Mouse (Mus musculus): ENCODE measurements at regions not wholly inside any gene's neighbourhood (a gene's known extent, or its start where the extent isn't known, plus 50 kb on each side); places are given as distances from the start of the nearest gene placed in this dataset.
"Not testable (repeated sequence)": the region's sequence is repeated elsewhere in the genome, so short reads cannot be mapped to it uniquely, and the experiment has no call there.

DNA sequence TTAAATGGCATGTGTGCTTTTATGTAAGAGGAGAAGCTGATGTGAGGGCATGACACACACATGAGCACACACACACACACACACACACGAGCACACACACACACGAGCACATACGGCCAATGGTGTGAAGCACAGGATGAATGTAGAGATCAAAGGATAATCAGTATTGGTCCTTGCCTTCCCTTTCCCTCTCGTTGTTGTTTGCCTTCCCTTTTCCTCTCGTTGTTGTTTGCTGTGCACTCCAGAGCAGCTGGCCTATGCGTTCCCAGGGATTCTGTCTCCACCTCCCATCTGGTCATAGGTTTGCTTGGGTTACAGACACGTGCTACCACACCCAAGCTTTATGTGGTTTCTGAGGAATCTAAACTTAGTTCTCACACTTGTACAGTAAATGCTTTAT, 165.8 kb downstream of the Enc1 start:
- 39% methylated on average over 7 of the region's 7 CpGs for WGBS
- no peak overlapping the region for H3K9ac ChIP-seq (replicated peaks; ENCODE audit: low read depth, low read length)
- ATAC-seq (ENCODE audit: insufficient number of reproducible peaks, insufficient read depth, low FRiP score, low read depth) = no peak
- no peaks in the 10 kb centered on the region for H3K9me3 ChIP-seq (ENCODE audit: control insufficient read depth, low read depth, low read length)
- H3K36me3 ChIP-seq (ENCODE audit: control insufficient read depth, insufficient read depth, low read length) = no peaks in the 10 kb centered on the region
- no peak overlapping the region for H3K27ac ChIP-seq (ENCODE audit: low read length)
- H3K4me1 ChIP-seq (ENCODE audit: control insufficient read depth, insufficient read depth, low read length) = no peaks in the 10 kb centered on the region
- H3K27me3 ChIP-seq (ENCODE audit: control insufficient read depth, insufficient read depth, low read length) = no peaks in the 10 kb centered on the region
- no peak overlapping the region for H3K4me3 ChIP-seq (ENCODE audit: low read depth, low read length)
- H3K4me2 ChIP-seq (replicated peaks; ENCODE audit: low read depth, low read length) = no peak overlapping the region

- Histone ChIP-seq H3K4me3 (ENCODE audit: low read depth, low read length) (no peak overlapping the region), H3K9ac (replicated peaks; ENCODE audit: low read depth, low read length) (no peak overlapping the region), H3K27me3 (ENCODE audit: control insufficient read depth, insufficient read depth, low read length) (no peaks in the 10 kb centered on the region), H3K4me2 (replicated peaks; ENCODE audit: low read depth, low read length) (no peak overlapping the region), H3K36me3 (ENCODE audit: control insufficient read depth, insufficient read depth, low read length) (no peaks in the 10 kb centered on the region), H3K9me3 (ENCODE audit: control insufficient read depth, low read depth, low read length) (no peaks in the 10 kb centered on the region), H3K27ac (ENCODE audit: low read length) (no peak overlapping the region), H3K4me1 (ENCODE audit: control insufficient read depth, insufficient read depth, low read length) (no peaks in the 10 kb centered on the region)
- WGBS = 83% methylated on average over 10 of the region's 10 CpGs
- ATAC-seq (ENCODE audit: insufficient number of reproducible peaks, insufficient read depth, low FRiP score, low read depth) = no peak
Observed at GRCm38 (mm10) chr13:97402164-97402761, 161.4 kb downstream of the Enc1 start.

DNA sequence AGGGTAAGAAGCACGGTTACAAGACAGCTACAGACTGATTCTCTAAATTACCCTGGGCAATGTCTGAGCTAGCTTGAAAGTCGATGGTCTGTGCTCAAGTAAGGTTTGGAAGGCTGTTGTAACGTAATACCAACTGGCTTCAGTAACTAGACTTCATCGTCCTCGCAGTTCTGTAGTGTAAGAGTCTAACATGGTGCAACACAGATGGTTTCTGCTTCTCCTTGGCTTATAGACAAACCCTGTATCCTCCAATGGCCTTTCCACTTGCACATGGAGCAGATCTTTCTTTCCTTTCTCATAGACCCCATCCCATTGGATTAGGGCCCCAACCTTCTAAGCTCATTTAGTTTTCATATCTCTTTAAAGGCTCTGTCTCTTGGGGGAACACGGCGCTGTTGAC, 160.7 kb downstream of the Enc1 start:
- 90% methylated on average over 7 of the region's 7 CpGs for WGBS
- Histone ChIP-seq H3K27me3 (ENCODE audit: control insufficient read depth, insufficient read depth, low read length) (no peaks in the 10 kb centered on the region), H3K4me1 (ENCODE audit: control insufficient read depth, insufficient read depth, low read length) (no peaks in the 10 kb centered on the region), H3K36me3 (ENCODE audit: control insufficient read depth, insufficient read depth, low read length) (no peaks in the 10 kb centered on the region), H3K9me3 (ENCODE audit: control insufficient read depth, low read depth, low read length) (no peaks in the 10 kb centered on the region), H3K4me3 (ENCODE audit: low read depth, low read length) (no peak overlapping the region), H3K4me2 (replicated peaks; ENCODE audit: low read depth, low read length) (no peak overlapping the region), H3K27ac (ENCODE audit: low read length) (no peak overlapping the region), H3K9ac (replicated peaks; ENCODE audit: low read depth, low read length) (no peak overlapping the region)
- no peak for ATAC-seq (ENCODE audit: insufficient number of reproducible peaks, insufficient read depth, low FRiP score, low read depth)

- H3K9me3 ChIP-seq (ENCODE audit: control insufficient read depth, low read depth, low read length) = no peaks in the 10 kb centered on the region
- H3K27me3 ChIP-seq (ENCODE audit: control insufficient read depth, insufficient read depth, low read length) = no peaks in the 10 kb centered on the region
- H3K27ac ChIP-seq (ENCODE audit: low read length) = no peak overlapping the region
- H3K36me3 ChIP-seq (ENCODE audit: control insufficient read depth, insufficient read depth, low read length) = no peaks in the 10 kb centered on the region
- no peak for ATAC-seq (ENCODE audit: insufficient number of reproducible peaks, insufficient read depth, low FRiP score, low read depth)
- no peak overlapping the region for H3K4me3 ChIP-seq (ENCODE audit: low read depth, low read length)
- WGBS = 83% methylated on average over 1 of the region's 1 CpGs
- H3K4me1 ChIP-seq (ENCODE audit: control insufficient read depth, insufficient read depth, low read length) = no peaks in the 10 kb centered on the region
- H3K4me2 ChIP-seq (replicated peaks; ENCODE audit: low read depth, low read length) = no peak overlapping the region
- H3K9ac ChIP-seq (replicated peaks; ENCODE audit: low read depth, low read length) = no peak overlapping the region
Observed at GRCm38 (mm10) chr13:97398041-97398440, 157.1 kb downstream of the Enc1 start.

- H3K27me3 ChIP-seq (ENCODE audit: control insufficient read depth, insufficient read depth, low read length) = no peaks in the 10 kb centered on the region
- no peak overlapping the region for H3K27ac ChIP-seq (ENCODE audit: low read length)
- no peak overlapping the region for H3K9ac ChIP-seq (replicated peaks; ENCODE audit: low read depth, low read length)
- ATAC-seq (ENCODE audit: insufficient number of reproducible peaks, insufficient read depth, low FRiP score, low read depth) = no peak
- no peaks in the 10 kb centered on the region for H3K9me3 ChIP-seq (ENCODE audit: control insufficient read depth, low read depth, low read length)
- no peak overlapping the region for H3K4me3 ChIP-seq (ENCODE audit: low read depth, low read length)
- no peaks in the 10 kb centered on the region for H3K4me1 ChIP-seq (ENCODE audit: control insufficient read depth, insufficient read depth, low read length)
- WGBS = 76% methylated on average over 3 of the region's 3 CpGs
- H3K36me3 ChIP-seq (ENCODE audit: control insufficient read depth, insufficient read depth, low read length) = no peaks in the 10 kb centered on the region
- H3K4me2 ChIP-seq (replicated peaks; ENCODE audit: low read depth, low read length) = no peak overlapping the region
Observed at GRCm38 (mm10) chr13:97396899-97397640, 156.2 kb downstream of the Enc1 start.

GRCm38 (mm10) chr13:97396286-97396685, 155.4 kb downstream of the Enc1 start:
- H3K9me3 ChIP-seq (ENCODE audit: control insufficient read depth, low read depth, low read length); ATAC-seq (ENCODE audit: insufficient number of reproducible peaks, insufficient read depth, low FRiP score, low read depth): not testable (repeated sequence)

GRCm38 (mm10) chr13:97394756-97395454, 154.0 kb downstream of the Enc1 start:
- Histone ChIP-seq H3K27me3 (ENCODE audit: control insufficient read depth, insufficient read depth, low read length) (no peaks in the 10 kb centered on the region), H3K4me3 (ENCODE audit: low read depth, low read length) (no peak overlapping the region), H3K27ac (ENCODE audit: low read length) (no peak overlapping the region), H3K4me2 (replicated peaks; ENCODE audit: low read depth, low read length) (no peak overlapping the region), H3K9ac (replicated peaks; ENCODE audit: low read depth, low read length) (no peak overlapping the region), H3K36me3 (ENCODE audit: control insufficient read depth, insufficient read depth, low read length) (no peaks in the 10 kb centered on the region), H3K9me3 (ENCODE audit: control insufficient read depth, low read depth, low read length) (no peaks in the 10 kb centered on the region), H3K4me1 (ENCODE audit: control insufficient read depth, insufficient read depth, low read length) (0 out of 2 replicates have a peak, but pooled peaks cover 4% of the 10 kb centered on the region)
- no peak for ATAC-seq (ENCODE audit: insufficient number of reproducible peaks, insufficient read depth, low FRiP score, low read depth)
- 56% methylated on average over 7 of the region's 7 CpGs for WGBS

More at GRCm38 (mm10) chr13:97396286-97396685, 155.4 kb downstream of the Enc1 start:
- H3K4me2 ChIP-seq (replicated peaks; ENCODE audit: low read depth, low read length); H3K9ac ChIP-seq (replicated peaks; ENCODE audit: low read depth, low read length); H3K4me3 ChIP-seq (ENCODE audit: low read depth, low read length); H3K36me3 ChIP-seq (ENCODE audit: control insufficient read depth, insufficient read depth, low read length); H3K27me3 ChIP-seq (ENCODE audit: control insufficient read depth, insufficient read depth, low read length); H3K4me1 ChIP-seq (ENCODE audit: control insufficient read depth, insufficient read depth, low read length); H3K27ac ChIP-seq (ENCODE audit: low read length): not testable (repeated sequence)
- 72% methylated on average over 2 of the region's 2 CpGs for WGBS

GRCm38 (mm10) chr13:97394071-97394470, 153.2 kb downstream of the Enc1 start:
- Histone ChIP-seq H3K9me3 (ENCODE audit: control insufficient read depth, low read depth, low read length) (no peaks in the 10 kb centered on the region), H3K36me3 (ENCODE audit: control insufficient read depth, insufficient read depth, low read length) (no peaks in the 10 kb centered on the region), H3K27ac (ENCODE audit: low read length) (no peak overlapping the region), H3K4me2 (replicated peaks; ENCODE audit: low read depth, low read length) (no peak overlapping the region), H3K4me3 (ENCODE audit: low read depth, low read length) (no peak overlapping the region), H3K9ac (replicated peaks; ENCODE audit: low read depth, low read length) (no peak overlapping the region), H3K27me3 (ENCODE audit: control insufficient read depth, insufficient read depth, low read length) (no peaks in the 10 kb centered on the region), H3K4me1 (ENCODE audit: control insufficient read depth, insufficient read depth, low read length) (0 out of 2 replicates have a peak, but pooled peaks cover 4% of the 10 kb centered on the region)
- no peak for ATAC-seq (ENCODE audit: insufficient number of reproducible peaks, insufficient read depth, low FRiP score, low read depth)
- 71% methylated on average over 4 of the region's 4 CpGs for WGBS
